Mouse (Mus musculus) olfactory bulb, adult 2 months (tissue): ENCODE measurements around the gene Rlf.

Source experiments
- CTCF ChIP-seq: fragments of 200-500 bp; IDR thresholded peaks from 2 replicates; pipeline ENCODE4 v1.5.1; 2012; ENCODE audit warnings: low read depth, mild to moderate bottlenecking, low read length, moderate library complexity; ENCODE audit not compliant: insufficient read depth
- POLR2A ChIP-seq: fragments of 200-500 bp; IDR thresholded peaks from 2 replicates; pipeline ENCODE4 v1.6.1; 2012; ENCODE audit warnings: mild to moderate bottlenecking, low read depth, low read length, moderate library complexity; ENCODE audit not compliant: insufficient read depth

DNA sequence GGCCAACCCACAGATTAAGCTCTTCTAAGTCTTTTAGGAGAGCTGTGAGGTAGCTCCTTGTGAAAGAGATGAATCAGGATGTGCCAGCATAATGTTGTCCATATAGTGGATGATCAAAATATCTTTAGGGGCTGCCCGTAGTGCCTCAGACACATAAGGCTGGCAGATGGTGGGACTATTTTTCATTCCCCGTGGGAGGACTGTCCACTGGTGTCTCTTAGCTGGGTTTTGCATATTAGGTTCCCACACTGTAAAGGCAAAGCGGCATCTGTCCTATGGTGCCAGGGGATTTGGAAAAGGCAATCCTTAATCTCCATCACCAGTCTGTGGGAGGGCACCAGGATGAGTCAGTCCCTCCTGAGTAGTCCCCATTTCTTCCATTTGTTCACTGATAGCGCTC lies 111.6 kb downstream of the Rlf start:
- TF ChIP-seq POLR2A (no peak), CTCF (no peak)
